Mouse (Mus musculus): Measurements from ENCODE around the gene N4bp3. TPM values are rescaled to one million over a fixed set of nuclear protein-coding genes. Genes with fewer than 3 reads are reported as not detected.

Gene N4bp3
- polyA plus RNA-seq, 1 experiment from 2014 or later = 12.9 TPM

GRCm38 (mm10) chr11:51646751-51647667 lies 3.6 kb downstream of the N4bp3 start:
- no peak for ATAC-seq
- Histone ChIP-seq H3K4me3 (replicated peaks; ENCODE audit: low read length) (no peak overlapping the region), H3K4me1 (replicated peaks; ENCODE audit: control insufficient read depth, insufficient read depth, low read length) (peaks cover 16% of the 10 kb centered on the region), H3K27ac (ENCODE audit: low read length) (no peak overlapping the region), H3K9ac (replicated peaks; ENCODE audit: low read depth, low read length) (no peak overlapping the region), H3K27me3 (replicated peaks; ENCODE audit: control insufficient read depth, insufficient read depth, low read length) (peaks cover 2% of the 10 kb centered on the region; the same call in 1 of the 2 replicates), H3K4me2 (ENCODE audit: low read length) (no peak overlapping the region), H3K36me3 (ENCODE audit: control insufficient read depth, insufficient read depth) (no peaks in the 10 kb centered on the region), H3K9me3 (ENCODE audit: control insufficient read depth, low read length) (no peaks in the 10 kb centered on the region)
- WGBS = 88% methylated on average over 15 of the region's 15 CpGs

- no peak overlapping the region for H3K4me3 ChIP-seq (replicated peaks; ENCODE audit: low read length)
- no peak overlapping the region for H3K9ac ChIP-seq (replicated peaks; ENCODE audit: low read depth, low read length)
- H3K4me1 ChIP-seq (replicated peaks; ENCODE audit: control insufficient read depth, insufficient read depth, low read length) = peaks cover 15% of the 10 kb centered on the region
- H3K9me3 ChIP-seq (ENCODE audit: control insufficient read depth, low read length) = no peaks in the 10 kb centered on the region
- no peaks in the 10 kb centered on the region for H3K36me3 ChIP-seq (ENCODE audit: control insufficient read depth, insufficient read depth)
- WGBS = 92% methylated on average over 7 of the region's 7 CpGs
- no peak for ATAC-seq
- peaks cover 2% of the 10 kb centered on the region; the same call in 1 of the 2 replicates for H3K27me3 ChIP-seq (replicated peaks; ENCODE audit: control insufficient read depth, insufficient read depth, low read length)
- H3K4me2 ChIP-seq (ENCODE audit: low read length) = no peak overlapping the region
- no peak overlapping the region for H3K27ac ChIP-seq (ENCODE audit: low read length)
Measured at GRCm38 (mm10) chr11:51646245-51646644, 4.4 kb downstream of the N4bp3 start.

- no peak for ATAC-seq
- Histone ChIP-seq H3K27me3 (replicated peaks; ENCODE audit: control insufficient read depth, insufficient read depth, low read length) (peaks cover 2% of the 10 kb centered on the region; the same call in 1 of the 2 replicates), H3K9me3 (ENCODE audit: control insufficient read depth, low read length) (no peaks in the 10 kb centered on the region), H3K27ac (ENCODE audit: low read length) (no peak overlapping the region), H3K4me3 (replicated peaks; ENCODE audit: low read length) (no peak overlapping the region), H3K36me3 (ENCODE audit: control insufficient read depth, insufficient read depth) (no peaks in the 10 kb centered on the region), H3K4me2 (ENCODE audit: low read length) (no peak overlapping the region), H3K9ac (replicated peaks; ENCODE audit: low read depth, low read length) (no peak overlapping the region), H3K4me1 (replicated peaks; ENCODE audit: control insufficient read depth, insufficient read depth, low read length) (peaks cover 11% of the 10 kb centered on the region)
- WGBS = 69% methylated on average over 13 of the region's 13 CpGs
Measured at GRCm38 (mm10) chr11:51645293-51645692, 5.3 kb downstream of the N4bp3 start.

- no peaks in the 10 kb centered on the region for H3K27me3 ChIP-seq (replicated peaks; ENCODE audit: control insufficient read depth, insufficient read depth, low read length)
- H3K27ac ChIP-seq (ENCODE audit: low read length) = no peak overlapping the region
- 77% methylated on average over 16 of the region's 16 CpGs for WGBS
- H3K9me3 ChIP-seq (ENCODE audit: control insufficient read depth, low read length) = no peaks in the 10 kb centered on the region
- H3K9ac ChIP-seq (replicated peaks; ENCODE audit: low read depth, low read length) = no peak overlapping the region
- no peak overlapping the region for H3K4me3 ChIP-seq (replicated peaks; ENCODE audit: low read length)
- 0 out of 2 replicates have a peak, but pooled peaks cover 3% of the 10 kb centered on the region for H3K4me1 ChIP-seq (replicated peaks; ENCODE audit: control insufficient read depth, insufficient read depth, low read length)
- no peak overlapping the region for H3K4me2 ChIP-seq (ENCODE audit: low read length)
- no peak for ATAC-seq
- H3K36me3 ChIP-seq (ENCODE audit: control insufficient read depth, insufficient read depth) = no peaks in the 10 kb centered on the region
Measured at GRCm38 (mm10) chr11:51644217-51644616, 6.4 kb downstream of the N4bp3 start.

- WGBS = 62% methylated on average over 15 of the region's 15 CpGs
- H3K4me3 ChIP-seq (replicated peaks; ENCODE audit: low read length) = no peak overlapping the region
- H3K4me2 ChIP-seq (ENCODE audit: low read length) = no peak overlapping the region
- 0 out of 2 replicates have a peak, but pooled peaks cover 3% of the 10 kb centered on the region for H3K4me1 ChIP-seq (replicated peaks; ENCODE audit: control insufficient read depth, insufficient read depth, low read length)
- H3K36me3 ChIP-seq (ENCODE audit: control insufficient read depth, insufficient read depth) = no peaks in the 10 kb centered on the region
- H3K27ac ChIP-seq (ENCODE audit: low read length) = no peak overlapping the region
- no peak for ATAC-seq
- H3K9ac ChIP-seq (replicated peaks; ENCODE audit: low read depth, low read length) = no peak overlapping the region
- no peaks in the 10 kb centered on the region for H3K27me3 ChIP-seq (replicated peaks; ENCODE audit: control insufficient read depth, insufficient read depth, low read length)
- H3K9me3 ChIP-seq (ENCODE audit: control insufficient read depth, low read length) = no peaks in the 10 kb centered on the region
Measured at GRCm38 (mm10) chr11:51643761-51644160, 6.9 kb downstream of the N4bp3 start.

- no peak for ATAC-seq
- Histone ChIP-seq H3K4me1 (replicated peaks; ENCODE audit: control insufficient read depth, insufficient read depth, low read length) (no peaks in the 10 kb centered on the region), H3K9ac (replicated peaks; ENCODE audit: low read depth, low read length) (no peak overlapping the region), H3K9me3 (ENCODE audit: control insufficient read depth, low read length) (no peaks in the 10 kb centered on the region), H3K27ac (ENCODE audit: low read length) (no peak overlapping the region), H3K4me3 (replicated peaks; ENCODE audit: low read length) (no peak overlapping the region), H3K27me3 (replicated peaks; ENCODE audit: control insufficient read depth, insufficient read depth, low read length) (no peaks in the 10 kb centered on the region), H3K36me3 (ENCODE audit: control insufficient read depth, insufficient read depth) (no peaks in the 10 kb centered on the region), H3K4me2 (ENCODE audit: low read length) (no peak overlapping the region)
- WGBS = 81% methylated on average over 9 of the region's 9 CpGs
Measured at GRCm38 (mm10) chr11:51643202-51643601, 7.4 kb downstream of the N4bp3 start.

- Histone ChIP-seq H3K4me2 (ENCODE audit: low read length) (no peak overlapping the region), H3K9me3 (ENCODE audit: control insufficient read depth, low read length) (no peaks in the 10 kb centered on the region), H3K4me1 (replicated peaks; ENCODE audit: control insufficient read depth, insufficient read depth, low read length) (peaks cover 11% of the 10 kb centered on the region), H3K4me3 (replicated peaks; ENCODE audit: low read length) (no peak overlapping the region), H3K36me3 (ENCODE audit: control insufficient read depth, insufficient read depth) (no peaks in the 10 kb centered on the region), H3K27me3 (replicated peaks; ENCODE audit: control insufficient read depth, insufficient read depth, low read length) (0 out of 2 replicates have a peak, but pooled peaks cover 3% of the 10 kb centered on the region), H3K27ac (ENCODE audit: low read length) (no peak overlapping the region), H3K9ac (replicated peaks; ENCODE audit: low read depth, low read length) (no peak overlapping the region)
- no peak for ATAC-seq
- WGBS = 71% methylated on average over 7 of the region's 7 CpGs
Measured at GRCm38 (mm10) chr11:51640748-51641147, 9.9 kb downstream of the N4bp3 start.

GRCm38 (mm10) chr11:51638497-51638896 lies 12.1 kb downstream of the N4bp3 start:
- Histone ChIP-seq H3K36me3 (ENCODE audit: control insufficient read depth, insufficient read depth) (0 out of 2 replicates have a peak, but pooled peaks cover 2% of the 10 kb centered on the region), H3K4me2 (ENCODE audit: low read length) (no peak overlapping the region), H3K9ac (replicated peaks; ENCODE audit: low read depth, low read length) (no peak overlapping the region), H3K4me1 (replicated peaks; ENCODE audit: control insufficient read depth, insufficient read depth, low read length) (peaks cover 25% of the 10 kb centered on the region), H3K9me3 (ENCODE audit: control insufficient read depth, low read length) (no peaks in the 10 kb centered on the region), H3K27ac (ENCODE audit: low read length) (no peak overlapping the region), H3K27me3 (replicated peaks; ENCODE audit: control insufficient read depth, insufficient read depth, low read length) (0 out of 2 replicates have a peak, but pooled peaks cover 3% of the 10 kb centered on the region), H3K4me3 (replicated peaks; ENCODE audit: low read length) (no peak overlapping the region)
- 77% methylated on average over 5 of the region's 5 CpGs for WGBS
- no peak for ATAC-seq

GRCm38 (mm10) chr11:51637971-51638414 lies 12.6 kb downstream of the N4bp3 start:
- Histone ChIP-seq H3K4me3 (replicated peaks; ENCODE audit: low read length) (no peak overlapping the region), H3K9me3 (ENCODE audit: control insufficient read depth, low read length) (no peaks in the 10 kb centered on the region), H3K27me3 (replicated peaks; ENCODE audit: control insufficient read depth, insufficient read depth, low read length) (0 out of 2 replicates have a peak, but pooled peaks cover 3% of the 10 kb centered on the region), H3K27ac (ENCODE audit: low read length) (no peak overlapping the region), H3K9ac (replicated peaks; ENCODE audit: low read depth, low read length) (0 out of 2 replicates have a peak overlapping the region, but pooled peaks have one; percentile 22), H3K4me2 (ENCODE audit: low read length) (peak overlapping the region; percentile 26), H3K4me1 (replicated peaks; ENCODE audit: control insufficient read depth, insufficient read depth, low read length) (peaks cover 25% of the 10 kb centered on the region), H3K36me3 (ENCODE audit: control insufficient read depth, insufficient read depth) (0 out of 2 replicates have a peak, but pooled peaks cover 2% of the 10 kb centered on the region)
- ATAC-seq = no peak
- WGBS = 2% methylated on average over 17 of the region's 17 CpGs

Measured in forebrain, embryonic 16.5 days (tissue).